Mouse (Mus musculus) brain, embryonic 18.5 days (tissue): ENCODE measurements at regions not wholly inside any gene's neighbourhood (a gene's known extent, or its start where the extent isn't known, plus 50 kb on each side); places are given as distances from the start of the nearest gene placed in this dataset.

Source experiments
- DNase-seq: peaks from one replicate; pipeline ENCODE4 v3.0.0-alpha.2; 2012; ENCODE audit warnings: low read depth, low spot score

- DNase-seq = no peak
These were observed 188.8 kb upstream of the Gm49339 start for GRCm38 (mm10) chr10:51291412-51292207.

- no peak for DNase-seq
These were observed 167.6 kb upstream of the Gm49339 start for GRCm38 (mm10) chr10:51312814-51313213.

GRCm38 (mm10) chr10:51320207-51320606 lies 160.2 kb upstream of the Gm49339 start:
- no peak for DNase-seq

- no peak for DNase-seq
These were observed 151.6 kb upstream of the Gm49339 start for GRCm38 (mm10) chr10:51328772-51329171.

- no peak for DNase-seq
These were observed 151.0 kb upstream of the Gm49339 start for GRCm38 (mm10) chr10:51329386-51329785.
